Mouse (Mus musculus): ENCODE results near the gene Mcm8. TPM values are rescaled to one million over a fixed set of nuclear protein-coding genes. Genes with fewer than 3 reads are reported as not detected.

Mcm8 gene
- total RNA-seq, 2 experiments from 2014 or later, result 16.6 to 16.9 TPM

DNA sequence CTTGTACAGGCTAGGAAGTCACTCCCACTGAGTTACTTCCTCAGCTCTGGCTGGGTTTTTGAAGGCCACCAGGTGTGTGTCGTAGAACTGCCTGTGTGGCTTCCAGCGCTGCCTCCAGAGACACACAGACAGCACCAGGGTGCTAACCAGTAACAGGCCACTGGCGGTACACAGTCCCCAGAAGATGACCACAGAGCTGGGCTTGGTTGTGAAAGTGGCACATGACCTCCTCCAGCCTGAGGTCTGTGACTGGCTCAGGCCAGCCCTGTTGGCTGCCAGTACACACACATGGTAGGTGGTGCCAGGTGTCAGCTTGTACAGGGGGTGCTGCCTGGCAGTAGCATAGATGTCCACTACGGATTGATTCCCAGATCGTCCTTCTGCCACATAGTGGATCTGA lies 53.7 kb downstream of the Mcm8 start:
- ATAC-seq (replicated peaks; ENCODE audit: low FRiP score, low TSS enrichment, poor library complexity, severe bottlenecking), result no peak

DNA sequence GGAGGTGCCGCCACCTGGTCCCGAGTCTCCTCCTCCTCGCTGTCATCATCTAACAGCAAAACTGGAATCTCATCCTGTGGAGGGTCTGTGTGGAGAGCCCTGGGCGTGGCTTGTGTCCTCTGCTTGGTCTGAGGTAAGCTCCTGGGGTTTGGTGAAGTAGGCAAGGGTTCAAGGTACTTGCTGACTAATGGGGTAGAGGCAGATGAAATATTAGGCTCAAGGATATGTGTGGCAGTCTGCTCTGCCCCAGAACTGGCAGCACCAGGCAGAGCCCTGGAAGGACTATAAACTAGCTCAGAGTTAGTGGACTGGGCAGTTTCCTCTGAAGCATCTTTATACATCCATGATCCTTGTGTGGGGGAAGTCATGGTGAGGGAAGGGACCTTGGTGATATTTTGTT lies 54.3 kb downstream of the Mcm8 start:
- no peak for ATAC-seq (replicated peaks; ENCODE audit: low FRiP score, low TSS enrichment, poor library complexity, severe bottlenecking)

DNA sequence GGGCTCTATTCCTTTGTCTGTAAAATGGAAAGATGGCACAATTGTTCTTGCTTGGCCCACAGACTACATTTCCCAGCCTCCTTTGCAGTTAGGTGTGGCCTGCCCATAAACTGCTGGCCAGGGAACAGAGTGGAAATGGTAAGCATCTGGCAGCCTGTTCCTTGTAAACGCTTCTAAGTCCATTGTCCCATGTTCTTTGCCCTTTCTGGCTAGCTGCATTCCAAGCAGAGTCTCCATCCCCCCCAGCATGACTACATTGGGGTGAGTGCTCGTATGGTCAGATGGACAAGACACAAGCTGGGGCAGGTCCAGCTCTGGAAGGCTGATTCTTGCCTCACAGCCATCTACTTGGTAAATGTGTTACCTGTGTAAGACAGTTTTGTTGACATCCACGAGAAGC lies 55.7 kb downstream of the Mcm8 start:
- ATAC-seq (replicated peaks; ENCODE audit: low FRiP score, low TSS enrichment, poor library complexity, severe bottlenecking), result no peak

DNA sequence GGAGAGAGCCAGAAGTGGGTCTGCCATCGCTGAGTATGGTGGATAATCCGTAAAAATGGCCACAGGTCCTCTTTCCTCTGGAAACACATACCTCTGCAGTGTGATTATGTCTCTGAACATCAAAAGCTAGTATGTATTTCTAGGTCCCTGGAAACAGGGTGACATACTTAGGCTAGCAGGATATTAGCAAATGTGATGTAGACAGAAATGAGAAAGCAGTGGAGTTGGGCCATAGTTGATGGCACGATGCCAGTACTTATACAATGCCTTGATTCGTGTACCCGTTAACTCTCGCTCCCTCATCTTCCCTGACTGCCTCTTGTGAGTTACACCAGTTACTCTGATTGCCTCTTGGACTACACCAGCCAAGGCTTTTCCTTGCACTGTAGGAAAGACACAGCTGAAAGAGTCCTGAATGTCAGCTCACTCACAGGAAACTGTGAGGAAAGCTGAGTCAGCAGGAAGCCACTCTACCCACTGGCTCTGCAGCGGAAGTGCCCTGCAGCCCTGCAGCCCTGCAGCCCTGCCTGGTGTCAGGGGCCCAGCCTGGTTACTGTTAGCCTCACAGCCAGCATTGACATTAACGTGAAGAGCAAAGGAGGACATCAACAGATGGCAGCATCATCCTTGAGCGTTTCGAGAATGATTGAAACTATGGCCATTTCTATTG lies 57.9 kb downstream of the Mcm8 start:
- ATAC-seq (replicated peaks; ENCODE audit: low FRiP score, low TSS enrichment, poor library complexity, severe bottlenecking), result 0 out of 2 replicates have a peak, but pooled peaks have one; percentile 41

DNA sequence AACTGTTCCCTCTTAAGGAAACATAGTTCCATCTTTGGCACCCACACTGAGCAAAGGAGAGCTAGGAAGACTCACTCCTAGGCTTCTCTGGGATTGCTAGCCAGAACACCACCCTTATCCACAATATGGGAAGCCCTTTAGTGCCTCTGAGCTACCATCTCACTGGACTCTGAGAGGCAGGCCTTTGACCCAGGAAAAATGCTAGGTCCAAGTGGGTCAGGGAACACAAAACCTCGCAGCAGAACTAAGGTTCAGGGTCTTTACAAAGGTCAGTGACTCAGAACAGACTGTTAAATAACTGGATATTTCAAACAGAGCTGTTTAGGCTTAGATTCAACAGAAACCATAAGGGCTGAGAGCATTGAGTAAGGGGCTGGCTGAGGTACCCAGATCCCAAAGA lies 61.0 kb downstream of the Mcm8 start:
- ATAC-seq (replicated peaks; ENCODE audit: low FRiP score, low TSS enrichment, poor library complexity, severe bottlenecking), result no peak

DNA sequence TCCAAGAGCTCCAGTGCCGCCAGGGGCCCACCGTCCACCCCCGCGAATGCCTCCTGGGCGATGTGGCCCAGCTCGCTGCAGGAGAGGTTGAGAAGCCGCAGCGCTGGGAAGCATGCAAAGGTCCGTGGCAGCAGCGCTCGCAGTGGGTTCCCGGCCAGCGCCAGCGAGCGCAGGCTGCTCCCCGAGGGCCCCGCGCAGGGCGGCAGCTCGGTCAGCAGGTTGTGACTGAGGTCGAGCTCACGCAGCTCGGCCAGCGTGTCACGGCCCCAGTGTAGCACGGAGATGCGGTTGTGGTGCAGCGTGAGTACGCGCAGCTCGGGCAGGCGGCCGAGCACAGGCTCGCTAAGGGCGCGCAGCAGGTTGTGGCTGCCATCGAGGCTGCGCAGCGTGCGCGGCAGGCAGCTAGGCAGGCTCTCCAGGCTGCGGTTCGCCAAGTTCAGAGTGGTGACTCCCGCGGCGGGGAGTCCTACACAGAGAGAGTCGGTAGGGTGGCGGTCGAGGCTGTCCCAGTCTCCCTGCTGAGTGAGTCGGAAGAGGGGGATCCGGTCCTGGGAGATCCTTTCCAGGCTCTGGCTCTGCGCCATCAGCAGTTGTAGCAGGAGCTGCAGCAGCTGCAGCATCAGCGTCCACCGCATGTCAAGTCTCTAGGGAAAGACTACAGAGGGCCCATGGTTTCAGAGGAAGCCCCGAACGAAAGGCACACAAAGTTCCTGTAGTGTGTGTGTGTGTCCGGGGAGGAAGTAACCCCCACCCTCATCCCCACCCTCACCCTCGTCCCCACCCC lies 63.5 kb downstream of the Mcm8 start:
- peak; percentile 38; the same call in 1 of the 2 replicates for ATAC-seq (replicated peaks; ENCODE audit: low FRiP score, low TSS enrichment, poor library complexity, severe bottlenecking)

DNA sequence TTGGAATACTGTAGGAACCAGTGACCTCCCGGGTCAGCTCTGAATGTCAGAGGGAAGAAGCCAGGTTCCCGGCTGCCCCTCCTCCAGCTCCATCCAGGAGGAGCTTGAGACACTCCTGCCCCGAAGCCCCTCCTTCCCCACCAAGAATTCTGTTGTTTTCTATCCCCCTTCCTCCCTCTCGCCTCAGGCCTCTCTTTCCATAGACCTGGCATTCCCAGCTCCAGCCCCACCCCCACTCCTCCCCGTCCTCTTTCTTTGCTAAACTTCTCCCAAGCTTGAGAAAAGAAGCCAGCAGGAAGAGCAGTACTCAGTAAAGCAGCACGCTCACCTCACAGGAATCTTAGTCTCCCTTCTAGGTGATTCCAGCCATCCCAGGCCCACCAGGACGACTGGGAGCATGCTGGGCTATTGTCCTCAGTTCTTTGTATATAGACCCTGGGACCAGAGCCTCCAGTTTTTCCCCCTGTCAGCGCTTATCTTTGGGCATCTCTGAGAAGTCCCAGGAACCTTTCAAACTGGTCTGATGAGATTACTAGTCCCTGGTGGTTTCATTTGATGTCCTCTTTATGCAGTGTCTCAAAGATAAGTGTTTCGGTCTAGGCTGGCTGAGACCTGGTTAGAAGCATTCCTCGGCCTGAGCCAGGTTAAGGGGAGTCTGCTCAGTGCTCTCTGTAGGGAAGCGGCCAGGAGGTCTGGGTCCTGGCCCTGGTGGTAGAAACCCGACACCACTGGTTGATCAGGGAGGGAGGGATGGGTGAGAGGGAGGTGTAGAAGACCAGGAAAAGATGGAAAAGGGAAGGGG lies 65.1 kb downstream of the Mcm8 start, which contains the start of gene Lrrn4:
TSS of gene Lrrn4 (minus strand) at position 48 of the 802 bp plus-strand sequence.
- ATAC-seq (replicated peaks; ENCODE audit: low FRiP score, low TSS enrichment, poor library complexity, severe bottlenecking), result no peak

DNA sequence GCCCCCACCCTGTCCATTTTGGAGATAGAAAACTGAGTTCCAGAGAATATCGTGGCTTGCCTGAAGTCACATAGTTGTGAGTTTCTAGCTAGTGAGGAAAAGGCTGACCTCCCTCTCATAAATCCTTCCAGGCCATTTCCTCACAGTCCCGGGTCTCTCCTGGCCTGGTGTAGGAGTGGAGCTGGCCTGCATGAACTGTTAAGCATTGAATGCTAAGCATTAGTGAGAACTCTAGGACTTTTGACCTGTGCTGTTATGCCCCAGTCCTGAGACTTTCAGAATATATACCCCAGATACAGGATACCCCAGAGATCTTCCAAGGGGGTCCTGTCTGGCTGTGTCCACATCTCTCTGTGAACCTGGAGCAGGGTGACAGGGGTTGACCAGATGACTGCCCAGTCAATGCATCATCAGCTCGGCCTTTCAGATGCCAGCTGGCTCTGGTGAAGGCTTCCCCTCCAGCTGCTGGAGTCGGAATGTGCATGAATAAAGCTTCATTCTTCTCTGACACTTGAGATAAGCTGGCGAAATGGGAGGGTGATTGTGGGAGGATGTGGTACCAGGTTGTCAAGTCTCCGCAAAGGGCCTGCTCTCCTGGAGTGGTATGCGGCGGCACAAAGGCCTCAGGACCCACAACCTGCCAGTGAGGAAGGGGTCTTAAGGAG lies 68.5 kb downstream of the Mcm8 start:
- ATAC-seq (replicated peaks; ENCODE audit: low FRiP score, low TSS enrichment, poor library complexity, severe bottlenecking), result no peak

DNA sequence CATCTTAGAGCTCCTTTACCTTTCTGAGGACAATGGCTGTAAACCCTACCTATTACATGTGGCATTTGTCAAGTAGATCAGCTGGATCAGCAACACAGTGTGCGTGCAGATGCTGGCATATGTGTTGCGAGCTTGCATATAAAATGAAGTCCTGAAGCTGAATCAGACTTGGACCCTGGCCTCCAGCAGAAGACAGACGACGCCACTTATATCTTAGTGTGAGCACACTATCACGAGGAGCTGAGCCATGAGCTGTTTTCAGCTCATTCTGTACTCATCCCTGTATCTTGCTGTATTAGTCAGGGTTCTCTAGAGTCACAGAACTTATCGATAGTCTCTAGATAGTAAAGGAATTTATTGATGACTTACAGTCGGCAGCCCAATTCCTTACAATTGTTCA lies 69.4 kb downstream of the Mcm8 start:
- ATAC-seq (replicated peaks; ENCODE audit: low FRiP score, low TSS enrichment, poor library complexity, severe bottlenecking), result no peak

Other genes starting within 250 kb of the Mcm8 start
- gene Gpcpd1, start 228.4 kb upstream of the Mcm8 start, total RNA-seq (2014; fragmentation: Nextera tagmentation), result 15.5 and 21.6 TPM in 2 replicates
- 18.6 and 30.4 TPM in 2 replicates for gene Gpcpd1, start 228.4 kb upstream of the Mcm8 start, total RNA-seq (2017)
- gene Shld1, start 129.2 kb upstream of the Mcm8 start, total RNA-seq (2014; fragmentation: Nextera tagmentation), result 1.5 and 6.1 TPM in 2 replicates
- gene Shld1, start 129.2 kb upstream of the Mcm8 start, total RNA-seq (2017), result 5.2 and 6.2 TPM in 2 replicates
- gene Chgb, start 34.9 kb upstream of the Mcm8 start, total RNA-seq (2014; fragmentation: Nextera tagmentation), result not detected in 2 replicates
- gene Chgb, start 34.9 kb upstream of the Mcm8 start, total RNA-seq (2017), result 0.28 and 0.53 TPM in 2 replicates
- 45.5 and 56.6 TPM in 2 replicates for gene Trmt6, start 86 bp upstream of the Mcm8 start, total RNA-seq (2014; fragmentation: Nextera tagmentation)
- 47.5 and 53.4 TPM in 2 replicates for gene Trmt6, start 86 bp upstream of the Mcm8 start, total RNA-seq (2017)
- 26.1 and 28.3 TPM in 2 replicates for gene Crls1, start 30.5 kb downstream of the Mcm8 start, total RNA-seq (2014; fragmentation: Nextera tagmentation)
- gene Crls1, start 30.5 kb downstream of the Mcm8 start, total RNA-seq (2017), result 45.2 and 49.1 TPM in 2 replicates
- gene Lrrn4, start 64.8 kb downstream of the Mcm8 start, total RNA-seq (2014; fragmentation: Nextera tagmentation), result not detected in 2 replicates
- not detected in 2 replicates for gene Lrrn4, start 64.8 kb downstream of the Mcm8 start, total RNA-seq (2017)
- not detected in 2 replicates for gene Fermt1, start 129.8 kb downstream of the Mcm8 start, total RNA-seq (2014; fragmentation: Nextera tagmentation)
- not detected in 2 replicates for gene Fermt1, start 129.8 kb downstream of the Mcm8 start, total RNA-seq (2017)